In the genomic region with DNA sequence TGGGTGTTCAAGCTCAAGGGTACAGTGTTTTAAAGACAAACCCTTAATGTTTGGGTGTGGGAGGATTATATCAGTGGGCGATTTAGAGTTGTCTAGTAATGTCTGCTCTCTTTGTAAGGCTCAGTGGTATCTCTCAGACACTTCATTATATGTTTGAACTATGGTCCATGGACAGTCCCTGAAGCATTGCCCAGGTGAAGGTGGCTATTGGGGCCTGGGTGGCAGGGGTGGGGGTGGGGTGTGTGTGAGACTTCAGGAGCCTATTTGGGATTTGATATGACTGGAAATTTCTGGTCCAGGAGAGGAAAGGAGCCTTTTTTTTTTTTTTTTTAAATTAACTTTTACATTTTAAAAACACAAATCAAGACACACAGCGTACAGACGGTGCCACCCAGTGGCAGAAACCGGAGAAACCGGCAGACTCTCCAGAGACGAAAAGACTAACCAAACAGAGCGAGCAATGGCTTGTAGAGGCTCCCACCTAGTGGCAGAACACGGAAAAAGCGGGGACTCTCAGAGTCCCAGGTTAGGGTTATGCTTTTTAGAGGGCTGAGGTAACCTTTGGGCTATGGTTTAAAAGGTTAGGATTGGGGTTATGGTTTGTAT, we compare ENCODE assay signal across 8 mouse cellular contexts. TPM values are rescaled to one million over a fixed set of nuclear protein-coding genes. Genes with fewer than 3 reads are reported as not detected.
DNase-seq lines count a peak whose midpoint lies in the region; ATAC-seq and TF ChIP-seq lines count a peak whose summit lies in the region.

No protein-coding gene starts in this region.

- TF ChIP-seq CTCF in kidney, postnatal 0 days (IDR thresholded peaks at IDR 0.05; ENCODE audit: low read depth): peak; percentile 99
- peak; percentile 81 for TF ChIP-seq CTCF in liver, adult 2 months (IDR thresholded peaks at IDR 0.05; ENCODE audit: low read depth, low read length)

- WGBS in embryonic facial prominence, embryonic 14.5 days: 1% methylated on average over 9 of the region's 9 CpGs
- WGBS in heart, embryonic 11.5 days (ENCODE audit: insufficient replicate concordance): 3% methylated on average over 9 of the region's 9 CpGs
- 3% methylated on average over 9 of the region's 9 CpGs for WGBS in kidney, postnatal 0 days
- WGBS in liver, adult 2 months: 5% methylated on average over 9 of the region's 9 CpGs
- 5% methylated on average over 9 of the region's 9 CpGs for WGBS in stomach, embryonic 15.5 days

- no peaks in the 10 kb centered on the region for H3K9me3 ChIP-seq in embryonic facial prominence, embryonic 14.5 days (ENCODE audit: control insufficient read depth, low read length)
- H3K9me3 ChIP-seq in heart, embryonic 11.5 days (replicated peaks; ENCODE audit: control insufficient read depth, low read length): no peaks in the 10 kb centered on the region
- no peaks in the 10 kb centered on the region for H3K9me3 ChIP-seq in kidney, postnatal 0 days (replicated peaks; ENCODE audit: low read length)
- no peaks in the 10 kb centered on the region for H3K9me3 ChIP-seq in stomach, embryonic 15.5 days

- no peak overlapping the region for H3K9ac ChIP-seq in embryonic facial prominence, embryonic 14.5 days (ENCODE audit: low read depth, low read length)
- H3K9ac ChIP-seq in heart, embryonic 11.5 days (ENCODE audit: low read depth, low read length): no peak overlapping the region
- no peak overlapping the region for H3K9ac ChIP-seq in kidney, postnatal 0 days (ENCODE audit: low read depth, low read length)
- H3K9ac ChIP-seq in liver, adult 2 months (ENCODE audit: low read depth, low read length): no peak overlapping the region
- no peak overlapping the region for H3K9ac ChIP-seq in stomach, embryonic 15.5 days

- H3K79me2 ChIP-seq in liver, adult 2 months (ENCODE audit: control insufficient read depth, insufficient read depth, low read length): no peaks in the 10 kb centered on the region

- H3K36me3 ChIP-seq in embryonic facial prominence, embryonic 14.5 days (ENCODE audit: control insufficient read depth, insufficient read depth, low read length): no peaks in the 10 kb centered on the region
- no peaks in the 10 kb centered on the region for H3K36me3 ChIP-seq in heart, embryonic 11.5 days (ENCODE audit: control insufficient read depth, insufficient read depth, low read length)
- H3K36me3 ChIP-seq in kidney, postnatal 0 days (ENCODE audit: insufficient read depth, low read length): no peaks in the 10 kb centered on the region
- H3K36me3 ChIP-seq in liver, adult 2 months (ENCODE audit: control insufficient read depth, insufficient read depth, low read length): no peaks in the 10 kb centered on the region
- H3K36me3 ChIP-seq in stomach, embryonic 15.5 days: no peaks in the 10 kb centered on the region

- H3K27ac ChIP-seq in embryonic facial prominence, embryonic 14.5 days (replicated peaks; ENCODE audit: low read depth, low read length): no peak overlapping the region
- H3K27ac ChIP-seq in heart, embryonic 11.5 days (ENCODE audit: low read depth, low read length): no peak overlapping the region
- no peak overlapping the region for H3K27ac ChIP-seq in kidney, postnatal 0 days
- H3K27ac ChIP-seq in liver, adult 2 months (replicated peaks; ENCODE audit: insufficient read depth, low read depth, low read length): no peak overlapping the region
- H3K27ac ChIP-seq in stomach, embryonic 15.5 days: no peak overlapping the region

- H3K4me1 ChIP-seq in embryonic facial prominence, embryonic 14.5 days (ENCODE audit: control insufficient read depth, insufficient read depth, low read length): no peaks in the 10 kb centered on the region
- H3K4me1 ChIP-seq in heart, embryonic 11.5 days (ENCODE audit: control insufficient read depth, insufficient read depth, low read length): no peaks in the 10 kb centered on the region
- no peaks in the 10 kb centered on the region for H3K4me1 ChIP-seq in kidney, postnatal 0 days (replicated peaks; ENCODE audit: insufficient read depth, low read length)
- no peaks in the 10 kb centered on the region for H3K4me1 ChIP-seq in liver, adult 2 months (ENCODE audit: control insufficient read depth, insufficient read depth, low read length)
- H3K4me1 ChIP-seq in stomach, embryonic 15.5 days: no peaks in the 10 kb centered on the region

- DNase-seq in 3T3-L1 (ENCODE audit: low read depth, low spot score): peak; percentile 91
- peak; percentile 79 for DNase-seq in adrenal gland, postnatal 25 days
- peak; percentile 93 for DNase-seq in embryonic facial prominence, embryonic 14.5 days (ENCODE audit: low spot score)
- peak; percentile 93 for DNase-seq in kidney, postnatal 0 days (ENCODE audit: low spot score)
- peak; percentile 54 for DNase-seq in liver, adult 2 months (ENCODE audit: extremely low read depth, low read depth, low spot score)
- DNase-seq in neural tube, embryonic 10.5 days (ENCODE audit: extremely low spot score, low spot score): peak; percentile 73

- H3K4me2 ChIP-seq in embryonic facial prominence, embryonic 14.5 days (ENCODE audit: low read depth, low read length): no peak overlapping the region
- H3K4me2 ChIP-seq in heart, embryonic 11.5 days: no peak overlapping the region
- H3K4me2 ChIP-seq in kidney, postnatal 0 days (ENCODE audit: low read length): no peak overlapping the region
- H3K4me2 ChIP-seq in stomach, embryonic 15.5 days: no peak overlapping the region

- no peak overlapping the region for H3K4me3 ChIP-seq in embryonic facial prominence, embryonic 14.5 days (ENCODE audit: low read depth, low read length)
- H3K4me3 ChIP-seq in heart, embryonic 11.5 days (ENCODE audit: low read depth, low read length): no peak overlapping the region
- no peak overlapping the region for H3K4me3 ChIP-seq in kidney, postnatal 0 days (replicated peaks; ENCODE audit: low read depth, low read length)
- no peak overlapping the region for H3K4me3 ChIP-seq in liver, adult 2 months (ENCODE audit: insufficient read depth, low read depth, low read length)
- H3K4me3 ChIP-seq in stomach, embryonic 15.5 days (replicated peaks): no peak overlapping the region

- H3K27me3 ChIP-seq in embryonic facial prominence, embryonic 14.5 days (replicated peaks; ENCODE audit: control insufficient read depth, insufficient read depth, low read length): 0 out of 2 replicates have a peak, but pooled peaks cover 4% of the 10 kb centered on the region
- no peaks in the 10 kb centered on the region for H3K27me3 ChIP-seq in heart, embryonic 11.5 days (ENCODE audit: control insufficient read depth, insufficient read depth, low read length)
- H3K27me3 ChIP-seq in kidney, postnatal 0 days (ENCODE audit: insufficient read depth, low read length): no peaks in the 10 kb centered on the region
- H3K27me3 ChIP-seq in liver, adult 2 months (ENCODE audit: control insufficient read depth, insufficient read depth, low read length): no peaks in the 10 kb centered on the region; the same call in 1 of the 2 replicates
- no peaks in the 10 kb centered on the region for H3K27me3 ChIP-seq in stomach, embryonic 15.5 days (replicated peaks)

- TF ChIP-seq POLR2A in liver, adult 2 months (IDR thresholded peaks at IDR 0.05; ENCODE audit: extremely low read depth, insufficient read depth, low read length): no peak

- ATAC-seq in embryonic facial prominence, embryonic 14.5 days (ENCODE audit: low read depth): peak; percentile 88
- peak; percentile 66 for ATAC-seq in heart, embryonic 11.5 days (replicated peaks; ENCODE audit: insufficient number of reproducible peaks, low FRiP score, low TSS enrichment)
- ATAC-seq in kidney, postnatal 0 days (replicated peaks; ENCODE audit: low FRiP score, low read depth): peak; percentile 85
- peak; percentile 87 for ATAC-seq in stomach, embryonic 15.5 days (ENCODE audit: insufficient read depth, low FRiP score, low read depth)

RNA-seq across cellular contexts. Expression of a gene that starts 26.6 kb away (rescaled TPM):
- total RNA-seq in adrenal gland, postnatal 25 days (2021): not detected in 2 replicates
- polyA plus RNA-seq in embryonic facial prominence, embryonic 14.5 days (2014; fragmentation: Nextera tagmentation; extraction: Ambion mirVana): 0.25 TPM in 1 of 2 replicates, not detected in the other
- polyA plus RNA-seq in heart, embryonic 11.5 days (2014; fragmentation: Nextera tagmentation; extraction: Ambion mirVana): 0.10 and 0.14 TPM in 2 replicates
- polyA plus RNA-seq in kidney, postnatal 0 days (2015; fragmentation: Nextera tagmentation; extraction: Ambion mirVana): not detected in 2 replicates
- total RNA-seq in liver, adult 2 months (2014; rRNA removed): 0.09 TPM in 1 of 2 replicates, not detected in the other
- polyA plus RNA-seq in liver, adult 2 months (2012; rRNA removed): not detected in 2 replicates
- polyA plus RNA-seq in stomach, embryonic 15.5 days (2015; fragmentation: Nextera tagmentation; extraction: Ambion mirVana): 0.30 and 0.44 TPM in 2 replicates

RNA-seq across cellular contexts. Expression of a gene that starts 58.7 kb away (rescaled TPM):
- total RNA-seq in adrenal gland, postnatal 25 days (2021): not detected in 2 replicates
- not detected in 2 replicates for polyA plus RNA-seq in embryonic facial prominence, embryonic 14.5 days (2014; fragmentation: Nextera tagmentation; extraction: Ambion mirVana)
- not detected in 2 replicates for polyA plus RNA-seq in heart, embryonic 11.5 days (2014; fragmentation: Nextera tagmentation; extraction: Ambion mirVana)
- polyA plus RNA-seq in kidney, postnatal 0 days (2015; fragmentation: Nextera tagmentation; extraction: Ambion mirVana): not detected in 2 replicates
- total RNA-seq in liver, adult 2 months (2014; rRNA removed): not detected in 2 replicates
- polyA plus RNA-seq in liver, adult 2 months (2012; rRNA removed): not detected in 2 replicates
- not detected in 2 replicates for polyA plus RNA-seq in stomach, embryonic 15.5 days (2015; fragmentation: Nextera tagmentation; extraction: Ambion mirVana)
